Mouse (Mus musculus) embryonic fibroblast, embryonic 13.5 days (primary cell): ENCODE measurements around the gene Daam1. TPM values are rescaled to one million over a fixed set of nuclear protein-coding genes. Genes with fewer than 3 reads are reported as not detected.

Experiments
- H3K27ac ChIP-seq: 2 replicates; pipeline ENCODE4 v1.5.1; 2012; ENCODE audit warnings: low read length, control low read depth, inconsistent platforms; ENCODE audit not compliant: insufficient read depth
- H3K4me1 ChIP-seq: 2 replicates; pipeline ENCODE4 v1.6.1; 2011; ENCODE audit warnings: low read length; ENCODE audit not compliant: control insufficient read depth, insufficient read depth
- H3K4me3 ChIP-seq: 2 replicates; pipeline ENCODE4 v1.5.1; 2011; ENCODE audit warnings: mild to moderate bottlenecking, control low read depth, low read length; ENCODE audit not compliant: insufficient read depth
- CTCF ChIP-seq: IDR thresholded peaks from 2 replicates; pipeline ENCODE4 v1.5.1; 2011; ENCODE audit warnings: mild to moderate bottlenecking, control low read depth, low read length, moderate library complexity, borderline replicate concordance; ENCODE audit not compliant: insufficient read depth
- POLR2A ChIP-seq: IDR thresholded peaks from 2 replicates; pipeline ENCODE4 v1.6.1; 2011; ENCODE audit warnings: low read depth, mild to moderate bottlenecking, control low read depth, low read length, moderate library complexity
- polyA plus RNA-seq: library from polyadenylated mRNA; stranded (reverse); fragments of >200 nt; gene quantifications from 2 replicates; pipeline ENCODE4 v1.2.4, GENCODE M21; 2011; ENCODE audit warnings: low read depth; ENCODE audit not compliant: missing spikeins, insufficient read length

The Daam1 gene
- polyA plus RNA-seq, 1 experiment: 23.8 TPM

DNA sequence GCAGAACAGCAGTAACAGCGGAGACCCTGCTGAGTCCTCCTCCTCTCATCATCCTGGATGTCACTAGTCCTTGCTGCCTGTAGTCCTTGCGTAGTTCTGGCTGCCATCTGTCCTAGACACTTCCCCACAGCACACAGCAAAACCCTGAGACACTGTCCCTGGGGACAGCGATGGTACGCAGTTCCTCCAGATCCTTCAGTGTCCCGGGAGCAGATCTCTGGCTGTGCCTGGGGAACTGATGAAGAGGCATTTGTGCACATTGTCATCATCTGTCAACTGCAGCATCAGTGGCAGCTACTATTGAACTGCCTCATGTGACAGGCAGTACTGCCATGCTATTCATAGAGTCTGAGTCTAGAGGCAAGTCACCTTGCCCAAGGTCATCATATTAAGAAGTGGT is 107.6 kb downstream of the Daam1 start:
- Histone ChIP-seq H3K4me1 (peaks cover 4% of the 10 kb centered on the region; the same call in 1 of the 2 replicates), H3K27ac (no peak overlapping the region), H3K4me3 (no peak overlapping the region)
- TF ChIP-seq CTCF (no peak), POLR2A (no peak)

DNA sequence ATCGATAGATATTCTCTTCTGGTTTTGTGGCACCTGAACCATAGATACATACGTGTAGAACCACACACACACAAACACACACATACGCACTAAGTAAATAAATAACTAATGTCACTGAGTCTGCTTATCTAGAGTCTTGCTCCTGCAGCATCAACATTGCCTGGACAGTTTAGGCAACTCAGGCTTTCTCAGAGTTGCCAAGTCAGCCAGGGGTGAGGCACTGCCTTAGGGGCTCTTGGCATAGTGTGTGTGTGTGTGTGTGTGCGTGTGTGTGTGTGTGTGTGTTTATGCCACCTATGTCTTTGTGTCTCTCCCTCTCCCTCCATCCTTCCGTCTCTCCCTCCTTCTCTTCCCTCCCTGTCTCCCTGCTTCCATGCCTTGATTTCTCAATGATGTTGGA is 110.4 kb downstream of the Daam1 start:
- Histone ChIP-seq H3K27ac (no peak overlapping the region), H3K4me1 (peaks cover 7% of the 10 kb centered on the region; the same call in 1 of the 2 replicates), H3K4me3 (no peak overlapping the region)
- TF ChIP-seq CTCF: no peak
- TF ChIP-seq POLR2A: no peak

DNA sequence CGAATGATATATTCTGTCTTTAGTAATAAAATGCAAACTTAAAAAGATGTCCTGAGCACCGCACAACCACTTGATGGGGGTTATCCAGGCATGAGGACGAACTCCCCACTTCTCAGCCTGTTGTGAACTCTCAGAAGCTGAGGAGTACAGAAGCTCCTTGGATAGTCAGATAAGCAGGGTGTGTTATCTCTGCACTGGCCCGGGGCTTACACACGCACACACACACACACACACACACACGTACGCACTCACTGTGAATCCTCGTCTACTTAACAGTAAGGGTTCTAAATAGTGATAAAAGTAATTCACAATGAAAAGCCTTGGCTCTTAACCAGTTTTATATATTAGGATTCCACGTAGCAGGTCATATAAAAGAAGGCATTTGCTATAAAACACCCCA is 112.2 kb downstream of the Daam1 start:
- no peak for TF ChIP-seq POLR2A
- TF ChIP-seq CTCF: no peak
- H3K4me3 ChIP-seq: no peak overlapping the region
- no peak overlapping the region for H3K27ac ChIP-seq
- H3K4me1 ChIP-seq: peaks cover 5% of the 10 kb centered on the region; the same call in 1 of the 2 replicates

DNA sequence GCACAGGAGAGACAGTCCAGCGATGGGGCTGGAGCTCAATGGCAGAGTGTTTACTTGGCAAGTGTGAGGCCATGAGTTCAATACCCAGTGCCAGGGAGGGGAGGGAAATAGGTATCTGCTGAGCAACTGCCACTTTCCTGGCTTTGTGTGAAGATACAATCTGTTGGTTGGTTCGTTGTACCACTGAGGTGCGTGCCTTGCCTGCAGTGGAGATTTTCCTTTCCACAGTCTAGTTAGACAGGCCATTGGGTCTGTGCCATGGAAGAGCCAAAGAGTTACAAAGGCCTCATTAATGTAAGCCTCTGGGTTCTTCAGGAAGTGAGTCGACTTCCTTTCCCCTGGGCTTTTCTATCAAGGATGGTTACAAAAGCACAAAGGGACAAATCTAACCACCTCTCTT is 112.8 kb downstream of the Daam1 start:
- TF ChIP-seq POLR2A: no peak
- no peak for TF ChIP-seq CTCF

DNA sequence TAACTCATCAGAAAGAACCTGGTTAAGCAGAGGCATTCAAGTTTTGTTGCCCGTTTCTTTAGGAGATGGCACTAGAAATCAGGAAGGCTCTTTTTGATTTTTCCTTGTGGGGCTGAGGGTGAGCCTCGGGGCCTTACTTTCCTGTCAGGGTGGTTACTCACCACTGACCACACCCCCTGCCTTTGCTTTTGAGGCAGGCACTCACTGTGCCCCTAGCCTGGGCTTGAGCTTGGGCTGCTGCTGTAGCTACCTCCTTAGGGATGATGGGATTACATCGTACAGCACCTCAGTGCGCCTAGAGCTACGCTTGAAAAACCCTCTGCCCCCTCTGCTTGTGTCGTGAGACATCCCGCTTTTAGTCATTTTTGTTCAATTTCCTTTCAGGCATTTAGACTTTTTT is 115.0 kb downstream of the Daam1 start:
- Histone ChIP-seq H3K4me1 (peaks cover 5% of the 10 kb centered on the region; the same call in 1 of the 2 replicates), H3K4me3 (no peak overlapping the region), H3K27ac (no peak overlapping the region)
- no peak for TF ChIP-seq POLR2A
- TF ChIP-seq CTCF: no peak

More for the DNA sequence above, 112.8 kb downstream of the Daam1 start:
- Histone ChIP-seq H3K4me1 (peaks cover 5% of the 10 kb centered on the region; the same call in 1 of the 2 replicates), H3K27ac (no peak overlapping the region), H3K4me3 (no peak overlapping the region)

DNA sequence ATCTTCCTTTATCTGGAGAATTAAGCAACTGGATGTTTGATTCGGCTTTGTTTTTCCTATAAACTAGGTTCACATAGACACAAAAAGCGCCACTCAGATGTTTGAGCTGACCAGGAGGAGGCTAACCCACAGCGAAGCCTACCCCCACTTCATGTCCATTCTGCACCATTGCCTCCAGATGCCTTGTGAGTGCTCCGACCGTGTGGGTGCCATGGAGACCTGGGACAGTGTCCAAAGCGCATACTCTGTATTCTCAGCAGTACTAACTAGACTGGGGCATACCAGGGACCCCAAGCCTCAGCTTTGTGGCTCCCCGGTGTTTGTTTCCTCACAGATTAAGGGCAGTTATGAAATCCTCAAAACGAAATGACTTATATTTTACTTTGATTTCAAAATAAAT is 115.6 kb downstream of the Daam1 start:
- H3K4me3 ChIP-seq: no peak overlapping the region
- TF ChIP-seq POLR2A (no peak), CTCF (no peak)
- H3K27ac ChIP-seq: no peak overlapping the region
- peaks cover 5% of the 10 kb centered on the region; the same call in 1 of the 2 replicates for H3K4me1 ChIP-seq

DNA sequence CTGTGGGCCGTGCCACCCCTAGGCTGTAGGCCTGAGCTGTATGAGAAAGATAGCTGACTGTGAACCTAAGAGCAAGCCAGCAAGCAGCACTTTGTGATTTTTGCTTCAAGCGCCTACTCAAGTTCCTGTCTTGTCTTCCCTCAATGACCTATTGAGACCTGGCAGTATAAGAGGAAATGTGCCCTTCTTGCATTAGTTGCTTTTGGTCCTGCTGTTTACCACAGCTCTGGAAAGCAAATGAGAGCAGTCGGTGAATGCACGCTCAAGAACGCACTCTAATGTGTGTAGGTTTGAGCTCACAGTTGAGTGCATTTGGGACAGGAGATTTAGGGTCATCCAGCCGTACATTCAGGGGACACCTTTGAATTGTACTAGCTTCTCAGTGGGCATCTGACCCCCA is 118.1 kb downstream of the Daam1 start:
- Histone ChIP-seq H3K4me1 (no peaks in the 10 kb centered on the region), H3K27ac (no peak overlapping the region), H3K4me3 (no peak overlapping the region)
- TF ChIP-seq POLR2A: no peak

DNA sequence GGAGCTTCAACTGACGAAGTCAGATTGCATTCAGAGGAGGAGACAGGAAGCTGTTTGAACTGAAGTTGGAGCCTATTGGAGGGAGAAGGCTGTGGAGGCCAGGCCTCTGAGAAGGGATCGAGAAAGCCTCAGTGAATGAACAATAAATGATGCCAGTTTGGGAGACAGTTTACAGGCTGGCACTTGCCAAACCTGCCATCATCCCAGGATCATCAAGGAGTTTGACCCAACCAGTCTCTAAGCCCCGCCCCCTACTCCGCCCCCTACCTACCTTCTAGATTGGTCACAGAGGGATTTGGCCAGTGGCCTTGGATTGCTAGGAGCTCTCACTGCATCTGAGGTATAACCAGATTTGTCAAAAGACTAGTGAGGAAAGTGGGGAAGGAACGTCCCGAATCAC is 118.7 kb downstream of the Daam1 start:
- Histone ChIP-seq H3K27ac (no peak overlapping the region), H3K4me3 (no peak overlapping the region), H3K4me1 (no peaks in the 10 kb centered on the region)
- TF ChIP-seq POLR2A (no peak), CTCF (no peak)

DNA sequence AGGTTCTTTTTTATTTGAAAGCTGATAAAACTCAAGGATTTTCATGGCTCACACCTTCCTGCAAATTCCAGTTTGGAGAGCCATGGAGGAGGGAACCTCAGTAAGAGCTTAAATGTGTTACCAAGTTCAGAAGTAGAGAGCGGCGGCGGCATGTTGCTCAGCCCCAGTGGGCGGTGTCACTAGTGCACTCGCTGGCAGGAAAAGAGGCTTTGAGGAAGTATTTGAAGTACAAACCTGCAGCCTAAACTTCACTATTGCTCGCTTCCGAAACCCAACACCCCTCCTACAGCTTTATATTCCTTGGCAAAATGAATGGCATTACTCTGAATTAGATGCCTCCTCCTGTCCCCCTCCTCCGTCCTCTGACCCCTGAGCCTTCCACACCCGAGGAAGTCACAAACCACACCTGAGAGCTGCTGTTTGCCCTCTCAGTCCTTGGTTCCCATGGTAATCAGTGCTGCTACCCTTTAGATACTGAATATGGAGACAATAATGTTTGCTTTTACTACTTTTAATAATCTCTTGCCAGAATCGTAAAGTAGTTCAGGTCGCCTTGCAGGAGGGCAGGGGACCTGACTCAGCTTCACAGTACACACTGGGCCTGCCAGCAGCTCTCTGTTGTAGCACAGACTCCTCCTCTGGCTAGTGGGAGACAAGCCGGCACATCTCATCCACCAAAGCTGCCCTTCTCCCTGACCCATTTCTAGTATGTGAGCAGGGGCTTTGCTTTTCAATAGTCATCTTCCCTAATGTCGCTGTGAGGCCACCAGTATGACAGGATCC is 119.4 kb downstream of the Daam1 start:
- TF ChIP-seq POLR2A (no peak), CTCF (no peak)
- Histone ChIP-seq H3K27ac (no peak overlapping the region), H3K4me3 (no peak overlapping the region), H3K4me1 (no peaks in the 10 kb centered on the region)

DNA sequence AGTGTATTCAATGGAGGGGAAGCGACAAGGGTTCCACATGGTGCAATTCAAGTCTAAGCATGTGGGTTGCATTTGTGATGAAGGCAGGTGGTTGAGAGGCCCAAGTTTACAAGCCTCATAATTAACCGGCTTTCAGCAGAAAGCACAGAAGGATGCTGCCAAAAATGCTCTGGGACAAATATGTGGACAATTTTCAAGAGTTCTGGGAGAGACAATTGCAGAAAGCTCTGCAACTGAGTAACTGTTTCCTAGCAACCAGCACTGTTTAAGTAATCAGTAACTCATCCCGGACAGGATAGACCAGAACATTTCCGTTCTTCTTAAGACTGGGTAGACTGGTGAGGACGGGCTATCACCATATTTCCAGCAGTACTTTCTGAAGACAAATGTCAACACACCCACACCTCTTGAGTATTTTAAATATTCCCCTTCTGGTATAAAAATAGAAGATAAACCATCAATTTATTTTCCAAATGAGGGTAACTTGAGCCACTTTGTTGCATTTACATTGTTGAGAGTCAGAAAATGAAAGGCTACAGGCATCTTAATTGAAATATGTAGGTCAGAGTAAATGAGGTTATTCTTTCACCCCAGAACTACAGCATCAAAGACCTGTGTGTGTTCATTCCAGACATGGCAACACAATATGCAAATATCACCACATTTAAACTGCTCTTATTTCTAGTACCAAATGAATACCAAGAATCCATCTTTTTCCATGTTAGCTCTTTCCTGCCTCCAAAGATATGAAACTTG is 123.5 kb downstream of the Daam1 start:
- Histone ChIP-seq H3K27ac (no peak overlapping the region), H3K4me3 (no peak overlapping the region), H3K4me1 (no peaks in the 10 kb centered on the region)
- TF ChIP-seq CTCF: no peak
- no peak for TF ChIP-seq POLR2A
